Mouse (Mus musculus) stomach, embryonic 16.5 days (tissue): Measurements from ENCODE around the gene Gm21650. TPM values are rescaled to one million over a fixed set of nuclear protein-coding genes. Genes with fewer than 3 reads are reported as not detected.
"Not testable (repeated sequence)": the region's sequence is repeated elsewhere in the genome, so short reads cannot be mapped to it uniquely, and the experiment has no call there.

Source experiments
- ATAC-seq: fragments of 200-750 bp; cut with Nextera tagmentation; 2 replicates; pipeline ENCODE4 v1.8.0; 2017; ENCODE audit warnings: moderate number of reproducible peaks, moderate TSS enrichment; ENCODE audit not compliant: insufficient read depth, low FRiP score
- H3K27ac ChIP-seq: fragments of 300-500 bp; sonication (generic); 2 replicates; pipeline ENCODE4 v1.5.1; 2014; ENCODE audit warnings: low read length
- H3K27me3 ChIP-seq: fragments of 300-500 bp; sonication (generic); 2 replicates; pipeline ENCODE4 v1.6.1; 2014; ENCODE audit warnings: low read length, control low read depth, mixed read lengths; ENCODE audit not compliant: control insufficient read depth, insufficient read depth
- H3K36me3 ChIP-seq: fragments of 300-500 bp; sonication (generic); 2 replicates; pipeline ENCODE4 v1.6.1; 2014; ENCODE audit warnings: low read length; ENCODE audit not compliant: control insufficient read depth, insufficient read depth
- H3K4me1 ChIP-seq: fragments of 300-500 bp; sonication (generic); 2 replicates; pipeline ENCODE4 v1.6.1; 2014; ENCODE audit warnings: low read length, control low read depth, mixed read lengths; ENCODE audit not compliant: control insufficient read depth, insufficient read depth
- H3K4me2 ChIP-seq: fragments of 300-500 bp; sonication (generic); 2 replicates; pipeline ENCODE4 v1.6.1; 2014; ENCODE audit warnings: low read depth, low read length, mixed read lengths
- H3K4me3 ChIP-seq: fragments of 300-500 bp; sonication (generic); replicated peaks from 2 replicates; pipeline ENCODE4 v1.5.1; 2014; ENCODE audit warnings: mild to moderate bottlenecking, low read length
- H3K9ac ChIP-seq: fragments of 300-500 bp; sonication (generic); 2 replicates; pipeline ENCODE4 v1.6.1; 2014; ENCODE audit warnings: low read length
- H3K9me3 ChIP-seq: fragments of 300-500 bp; sonication (generic); replicated peaks from 2 replicates; pipeline ENCODE4 v1.6.1; 2016; ENCODE audit warnings: low read length, control low read depth; ENCODE audit not compliant: control insufficient read depth
- WGBS: fragments of 180-500 bp; shearing (Covaris S2); extraction: QIAGEN DNeasy Blood & Tissue Kit; methylation state at CpG from one replicate; pipeline ENCODE4 v1.1.7; 2014; 5-methylcytosine and 5-hydroxymethylcytosine counted together
- polyA plus RNA-seq: library from polyadenylated mRNA; unstranded; fragments of >200 nt; fragmentation: Nextera tagmentation; extraction: Ambion mirVana; gene quantifications from 2 replicates; pipeline ENCODE4 v1.2.1, GENCODE M21; 2015

Gm21650 gene
- not detected in 2 replicates for polyA plus RNA-seq

GRCm38 (mm10) chrY:77692508-77692907 lies at the start of gene Gm21650:
Gm21650 (plus strand) TSS chrY:77692808.
- ATAC-seq, H3K4me2 ChIP-seq, H3K27ac ChIP-seq, H3K4me3 ChIP-seq, H3K36me3 ChIP-seq, H3K4me1 ChIP-seq, H3K27me3 ChIP-seq, H3K9me3 ChIP-seq, H3K9ac ChIP-seq: not testable (repeated sequence)
- 0% methylated on average over 1 of the region's 6 CpGs for WGBS
